ENCODE assay signal across 8 mouse cellular contexts in genomic region chr7:19301461-19302263, GRCm38 (mm10). TPM values are rescaled to one million over a fixed set of nuclear protein-coding genes. Genes with fewer than 3 reads are reported as not detected.
DNase-seq lines count a peak whose midpoint lies in the region; ATAC-seq and TF ChIP-seq lines count a peak whose summit lies in the region.

No protein-coding gene starts in this region.

- H3K9ac ChIP-seq in forebrain, embryonic 13.5 days: peak overlapping the region; percentile 55
- H3K9ac ChIP-seq in limb, embryonic 15.5 days: no peak overlapping the region
- peak overlapping the region; percentile 1; the same call in 1 of the 2 replicates for H3K9ac ChIP-seq in stomach, postnatal 0 days (ENCODE audit: low read length)

- no peaks in the 10 kb centered on the region for H3K36me3 ChIP-seq in megakaryocyte, embryonic 14.5 days (replicated peaks; ENCODE audit: low read length)
- H3K36me3 ChIP-seq in forebrain, embryonic 13.5 days (ENCODE audit: poor library complexity, severe bottlenecking): no peaks in the 10 kb centered on the region
- no peaks in the 10 kb centered on the region for H3K36me3 ChIP-seq in limb, embryonic 15.5 days
- H3K36me3 ChIP-seq in stomach, postnatal 0 days (ENCODE audit: control insufficient read depth, insufficient read depth, low read length): no peaks in the 10 kb centered on the region

- no peaks in the 10 kb centered on the region for H3K9me3 ChIP-seq in megakaryocyte, embryonic 14.5 days
- no peaks in the 10 kb centered on the region for H3K9me3 ChIP-seq in forebrain, embryonic 13.5 days (replicated peaks)
- H3K9me3 ChIP-seq in limb, embryonic 15.5 days: no peaks in the 10 kb centered on the region
- H3K9me3 ChIP-seq in stomach, postnatal 0 days (ENCODE audit: control insufficient read depth, low read length): no peaks in the 10 kb centered on the region

- peak overlapping the region; percentile 64 for H3K4me2 ChIP-seq in forebrain, embryonic 13.5 days
- H3K4me2 ChIP-seq in limb, embryonic 15.5 days: peak overlapping the region; percentile 41
- H3K4me2 ChIP-seq in stomach, postnatal 0 days (replicated peaks; ENCODE audit: low read depth): peak overlapping the region; percentile 29

- no peak overlapping the region for H3K27ac ChIP-seq in forebrain, embryonic 13.5 days
- H3K27ac ChIP-seq in limb, embryonic 15.5 days: no peak overlapping the region
- H3K27ac ChIP-seq in stomach, postnatal 0 days (replicated peaks): no peak overlapping the region

- ATAC-seq in megakaryocyte, adult 5-6 weeks (ENCODE audit: poor library complexity, severe bottlenecking): no peak
- ATAC-seq in forebrain, embryonic 13.5 days: no peak
- no peak for ATAC-seq in limb, embryonic 15.5 days (ENCODE audit: insufficient number of reproducible peaks, low FRiP score, low TSS enrichment, low read depth)
- no peak for ATAC-seq in stomach, postnatal 0 days (ENCODE audit: low FRiP score, low TSS enrichment)
- ATAC-seq in frontal cortex, adult (ENCODE audit: low TSS enrichment): no peak

- H3K4me1 ChIP-seq in megakaryocyte, embryonic 14.5 days: peaks cover 55% of the 10 kb centered on the region
- peaks cover 33% of the 10 kb centered on the region for H3K4me1 ChIP-seq in forebrain, embryonic 13.5 days
- H3K4me1 ChIP-seq in limb, embryonic 15.5 days: peaks cover 32% of the 10 kb centered on the region
- peaks cover 5% of the 10 kb centered on the region; the same call in 1 of the 2 replicates for H3K4me1 ChIP-seq in stomach, postnatal 0 days (replicated peaks; ENCODE audit: control insufficient read depth, insufficient read depth)

- H3K4me3 ChIP-seq in megakaryocyte, embryonic 14.5 days (replicated peaks): peak overlapping the region; percentile 88
- H3K4me3 ChIP-seq in forebrain, embryonic 13.5 days: peak overlapping the region; percentile 44
- H3K4me3 ChIP-seq in limb, embryonic 15.5 days: peak overlapping the region; percentile 49
- peak overlapping the region; percentile 39; the same call in 1 of the 2 replicates for H3K4me3 ChIP-seq in stomach, postnatal 0 days (ENCODE audit: low read depth, low read length)

- H3K27me3 ChIP-seq in megakaryocyte, embryonic 14.5 days (replicated peaks): peaks cover 46% of the 10 kb centered on the region
- peaks cover 53% of the 10 kb centered on the region for H3K27me3 ChIP-seq in forebrain, embryonic 13.5 days
- H3K27me3 ChIP-seq in limb, embryonic 15.5 days: peaks cover 53% of the 10 kb centered on the region
- peaks cover 3% of the 10 kb centered on the region; the same call in 1 of the 2 replicates for H3K27me3 ChIP-seq in stomach, postnatal 0 days (ENCODE audit: control insufficient read depth, insufficient read depth, low read length)

- TF ChIP-seq EP300 in stomach, postnatal 0 days (optimal IDR thresholded peaks at IDR 0.05): no peak

- no peak for DNase-seq in stomach, postnatal 0 days (ENCODE audit: low spot score)
- no peak for DNase-seq in right cerebral cortex, postnatal 4 days
- no peak for DNase-seq in layer of hippocampus, adult 11-12 months (ENCODE audit: low spot score)

- WGBS in forebrain, embryonic 13.5 days: 10% methylated on average over 16 of the region's 16 CpGs
- WGBS in limb, embryonic 15.5 days: 12% methylated on average over 16 of the region's 16 CpGs
- WGBS in stomach, postnatal 0 days: 8% methylated on average over 16 of the region's 16 CpGs

- no peak for TF ChIP-seq CTCF in stomach, postnatal 0 days (IDR thresholded peaks at IDR 0.05; ENCODE audit: low read depth)

RNA-seq across cellular contexts. Expression of gene Fosb, which starts 8.2 kb away (rescaled TPM):
- 12.9 and 33.1 TPM in 2 replicates for polyA plus RNA-seq in megakaryocyte, embryonic 14.5 days (2012; ENCODE audit: insufficient read depth, low replicate concordance)
- 24.0 and 25.4 TPM in 2 replicates for total RNA-seq in megakaryocyte, adult 5-6 weeks (2015)
- 26.9 and 30.4 TPM in 2 replicates for total RNA-seq in megakaryocyte, adult 5-6 weeks (2017)
- 0.06 TPM in 1 of 2 replicates, not detected in the other for polyA plus RNA-seq in forebrain, embryonic 13.5 days (2015; fragmentation: Nextera tagmentation; extraction: Ambion mirVana)
- 0.29 and 0.41 TPM in 2 replicates for polyA plus RNA-seq in limb, embryonic 15.5 days (2015; fragmentation: Nextera tagmentation; extraction: Ambion mirVana)
- polyA plus RNA-seq in stomach, postnatal 0 days (2015; fragmentation: Nextera tagmentation; extraction: Ambion mirVana): 0.21 and 0.38 TPM in 2 replicates

RNA-seq across cellular contexts. Expression of gene Rtn2, which starts 19.2 kb away (rescaled TPM):
- 6.1 and 8.4 TPM in 2 replicates for polyA plus RNA-seq in megakaryocyte, embryonic 14.5 days (2012; ENCODE audit: insufficient read depth, low replicate concordance)
- 0.48 TPM in 1 of 2 replicates, not detected in the other for total RNA-seq in megakaryocyte, adult 5-6 weeks (2015)
- total RNA-seq in megakaryocyte, adult 5-6 weeks (2017): not detected in 2 replicates
- polyA plus RNA-seq in forebrain, embryonic 13.5 days (2015; fragmentation: Nextera tagmentation; extraction: Ambion mirVana): 87.9 and 92.4 TPM in 2 replicates
- 21.4 and 48.2 TPM in 2 replicates for polyA plus RNA-seq in limb, embryonic 15.5 days (2015; fragmentation: Nextera tagmentation; extraction: Ambion mirVana)
- polyA plus RNA-seq in stomach, postnatal 0 days (2015; fragmentation: Nextera tagmentation; extraction: Ambion mirVana): 10.1 and 12.1 TPM in 2 replicates

RNA-seq across cellular contexts. Expression of gene Ppm1n, which starts 21.8 kb away (rescaled TPM):
- polyA plus RNA-seq in megakaryocyte, embryonic 14.5 days (2012; ENCODE audit: insufficient read depth, low replicate concordance): not detected in 2 replicates
- total RNA-seq in megakaryocyte, adult 5-6 weeks (2015): not detected in 2 replicates
- total RNA-seq in megakaryocyte, adult 5-6 weeks (2017): not detected in 2 replicates
- 0.18 and 0.80 TPM in 2 replicates for polyA plus RNA-seq in forebrain, embryonic 13.5 days (2015; fragmentation: Nextera tagmentation; extraction: Ambion mirVana)
- polyA plus RNA-seq in limb, embryonic 15.5 days (2015; fragmentation: Nextera tagmentation; extraction: Ambion mirVana): 0.16 and 0.19 TPM in 2 replicates
- 0.17 and 0.21 TPM in 2 replicates for polyA plus RNA-seq in stomach, postnatal 0 days (2015; fragmentation: Nextera tagmentation; extraction: Ambion mirVana)

RNA-seq across cellular contexts. Expression of gene Vasp, which starts 30.0 kb away (rescaled TPM):
- 828 and 2,423 TPM in 2 replicates for polyA plus RNA-seq in megakaryocyte, embryonic 14.5 days (2012; ENCODE audit: insufficient read depth, low replicate concordance)
- 122 and 129 TPM in 2 replicates for total RNA-seq in megakaryocyte, adult 5-6 weeks (2015)
- total RNA-seq in megakaryocyte, adult 5-6 weeks (2017): 180 and 227 TPM in 2 replicates
- 31.0 and 32.7 TPM in 2 replicates for polyA plus RNA-seq in forebrain, embryonic 13.5 days (2015; fragmentation: Nextera tagmentation; extraction: Ambion mirVana)
- polyA plus RNA-seq in limb, embryonic 15.5 days (2015; fragmentation: Nextera tagmentation; extraction: Ambion mirVana): 73.8 and 84.0 TPM in 2 replicates
- polyA plus RNA-seq in stomach, postnatal 0 days (2015; fragmentation: Nextera tagmentation; extraction: Ambion mirVana): 108 and 120 TPM in 2 replicates

RNA-seq across cellular contexts. Expression of gene Ercc1, which starts 42.9 kb away (rescaled TPM):
- polyA plus RNA-seq in megakaryocyte, embryonic 14.5 days (2012; ENCODE audit: insufficient read depth, low replicate concordance): 36.5 and 52.2 TPM in 2 replicates
- 18.9 and 26.4 TPM in 2 replicates for total RNA-seq in megakaryocyte, adult 5-6 weeks (2015)
- total RNA-seq in megakaryocyte, adult 5-6 weeks (2017): 17.5 and 21.4 TPM in 2 replicates
- 88.0 and 96.4 TPM in 2 replicates for polyA plus RNA-seq in forebrain, embryonic 13.5 days (2015; fragmentation: Nextera tagmentation; extraction: Ambion mirVana)
- polyA plus RNA-seq in limb, embryonic 15.5 days (2015; fragmentation: Nextera tagmentation; extraction: Ambion mirVana): 75.7 and 75.9 TPM in 2 replicates
- polyA plus RNA-seq in stomach, postnatal 0 days (2015; fragmentation: Nextera tagmentation; extraction: Ambion mirVana): 32.8 and 36.9 TPM in 2 replicates
